Mouse (Mus musculus) gastrocnemius, postnatal 36 days (tissue): ENCODE data around the gene Myo1a. TPM values are rescaled to one million over a fixed set of nuclear protein-coding genes. Genes with fewer than 3 reads are reported as not detected.
A peak's percentile ranks its signal among the peaks of the same experiment; 100 is the strongest.

Source experiments
- DNase-seq, 2 experiments: peaks; one replicate each; pipeline ENCODE4 v3.0.0; 2022
- intact Hi-C: fragments of 180-260 bp; cut with DNase I; formaldehyde crosslinking; loops from one replicate; pipeline ENCODE4 v1.15.1; 2025
- total RNA-seq, 2 experiments: library from RNA; stranded (reverse); gene quantifications; 2 replicates each; pipeline ENCODE4 v1.2.3; 2021

The Myo1a gene
- total RNA-seq, 2 experiments from 2014 or later = 0.15 to 0.18 TPM

GRCm38 (mm10) chr10:127674046-127674655 lies 30.8 kb upstream of the Myo1a start:
- intact Hi-C loops = loop anchor here (10.0 kb wide), 1 partner anchor 341 kb away; the partner anchor contains the start of gene Prim1
- DNase-seq = no peak

GRCm38 (mm10) chr10:127674794-127675522 lies 30.0 kb upstream of the Myo1a start:
- intact Hi-C loops = loop anchor here (5.0 to 10.0 kb wide), 3 partner anchors 33 to 340 kb away; partner anchors contain the start of genes Prim1 and Stat6
- DNase-seq = peak in 1 of 2 experiments; percentile 85

DNA sequence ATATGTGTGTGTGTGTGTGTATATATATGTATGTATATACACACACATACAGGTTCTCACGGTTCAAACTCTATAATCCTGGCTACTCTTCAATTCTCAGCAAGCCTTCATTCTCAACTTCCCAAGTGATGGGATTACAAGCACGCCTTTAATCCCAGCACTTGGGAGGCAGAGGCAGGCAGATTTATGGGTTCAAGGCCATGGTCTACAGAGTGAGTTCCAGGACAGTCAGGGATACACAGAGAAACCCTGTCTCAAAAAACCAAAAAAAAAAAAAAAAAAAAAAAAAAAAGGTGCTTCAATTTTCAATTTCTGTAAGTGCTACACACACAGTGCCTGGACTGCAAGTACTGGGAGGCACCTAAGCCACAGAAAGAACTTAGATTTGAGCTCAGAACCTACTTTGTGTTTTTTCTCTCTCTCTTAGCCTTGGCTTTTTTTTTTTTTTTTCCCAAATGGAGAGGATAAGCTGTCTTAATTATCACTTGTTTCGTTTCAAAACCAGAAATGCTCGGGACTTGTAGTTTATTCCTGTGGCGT lies 29.0 kb upstream of the Myo1a start:
- intact Hi-C loops = loop anchor here (5.0 to 10.0 kb wide), 3 partner anchors 34 to 339 kb away; partner anchors contain the start of genes Prim1 and Stat6

DNA sequence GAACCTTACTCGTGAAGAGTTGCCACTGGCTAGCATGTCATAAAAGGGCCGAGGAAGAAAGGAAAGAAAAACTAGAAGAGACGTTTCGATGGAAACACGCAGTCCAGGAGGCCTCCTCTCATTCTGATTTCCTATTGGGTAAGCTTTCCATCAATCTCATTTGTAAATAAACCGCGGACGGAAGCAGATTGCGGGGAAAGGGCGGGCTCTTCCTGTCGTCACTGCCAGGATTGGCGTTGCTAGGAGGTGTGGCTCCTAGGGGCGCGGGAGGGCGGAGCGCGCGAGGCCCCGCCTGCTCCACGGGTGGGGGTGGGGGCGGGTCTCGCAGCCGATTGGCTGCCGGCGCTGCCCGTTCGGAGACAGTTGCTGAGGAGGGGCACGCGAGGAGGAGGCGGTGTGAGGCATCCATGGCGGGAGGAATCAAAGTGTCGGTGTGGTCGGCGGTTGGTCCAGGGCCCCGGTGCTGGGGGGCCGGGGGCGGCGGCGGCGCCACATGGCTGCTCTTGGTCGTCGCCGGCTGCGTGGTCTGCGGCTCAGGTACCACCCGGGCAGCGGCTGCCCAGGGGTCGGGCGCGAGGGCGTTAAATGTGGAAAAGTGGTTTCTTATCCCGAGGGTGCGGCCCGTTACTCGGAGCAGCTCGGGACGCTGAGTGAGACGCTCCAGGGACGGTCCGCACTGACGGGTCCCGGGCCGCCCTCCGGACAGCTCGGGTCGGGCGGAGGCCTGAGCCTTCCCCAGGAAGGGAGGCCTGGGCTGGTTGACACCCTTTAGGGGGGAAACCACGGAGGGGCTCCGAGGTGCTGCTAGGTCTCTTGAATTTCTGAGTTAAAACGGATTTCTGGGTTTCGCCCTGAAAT lies 28.1 kb upstream of the Myo1a start:
- intact Hi-C loops = loop anchor here (5.0 to 10.0 kb wide), 3 partner anchors 35 to 338 kb away; partner anchors contain the start of genes Prim1 and Stat6

More for the DNA sequence above, 29.0 kb upstream of the Myo1a start:
- no peak for DNase-seq

DNA sequence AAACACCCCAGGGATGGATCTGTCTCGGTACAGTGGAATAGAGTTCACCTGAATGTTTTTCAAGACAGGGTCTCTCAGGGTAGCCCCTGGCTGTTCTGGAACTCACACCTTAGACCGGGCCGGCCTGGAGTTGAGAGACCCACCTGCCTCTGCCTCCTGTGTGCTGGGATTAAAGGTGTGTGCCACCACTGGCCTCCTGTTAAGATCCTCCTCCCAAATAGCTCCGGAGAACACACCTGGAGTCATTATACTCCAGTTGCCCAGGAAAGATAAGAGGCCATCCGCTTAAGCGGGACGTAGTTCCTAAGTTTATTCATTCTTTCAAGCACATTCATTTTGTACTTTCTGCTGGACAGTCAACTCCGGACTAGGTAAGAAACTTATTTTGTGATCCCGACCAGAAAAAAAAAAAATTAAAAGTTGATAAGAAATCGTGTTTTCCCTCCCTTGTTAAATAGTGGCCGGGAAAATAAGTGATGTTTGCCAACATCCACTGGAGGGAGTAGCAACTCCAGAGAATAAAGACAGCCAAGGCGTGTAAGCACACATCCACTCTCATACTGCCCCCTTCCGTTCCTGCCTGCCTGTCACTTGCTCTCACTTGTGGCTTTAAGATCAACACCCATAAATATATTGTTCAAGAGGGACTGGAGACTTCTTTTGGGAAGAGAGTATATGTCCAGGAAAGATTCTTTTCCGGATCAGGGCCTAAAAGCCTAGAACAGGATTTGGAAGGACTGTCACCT lies 27.2 kb upstream of the Myo1a start:
- peak in 1 of 2 experiments; percentile 43 for DNase-seq
- intact Hi-C loops = loop anchor here (5.0 to 10.0 kb wide), 3 partner anchors 35 to 337 kb away; partner anchors contain the start of genes Prim1 and Stat6

More for the DNA sequence above, 28.1 kb upstream of the Myo1a start:
- DNase-seq = peak; percentile 81 to 90

GRCm38 (mm10) chr10:127679208-127679607 lies 25.8 kb upstream of the Myo1a start:
- DNase-seq = no peak
- intact Hi-C loops = loop anchor here (5.0 to 10.0 kb wide), 3 partner anchors 37 to 336 kb away; partner anchors contain the start of genes Prim1 and Stat6

- DNase-seq = no peak
- intact Hi-C loops = loop anchor here (5.0 to 10.0 kb wide), 3 partner anchors 38 to 335 kb away; partner anchors contain the start of genes Prim1 and Stat6
Measured at GRCm38 (mm10) chr10:127679881-127680280, 25.1 kb upstream of the Myo1a start.

GRCm38 (mm10) chr10:127682886-127683285 lies 22.1 kb upstream of the Myo1a start:
- DNase-seq = no peak
- intact Hi-C loops = no loop called here

DNA sequence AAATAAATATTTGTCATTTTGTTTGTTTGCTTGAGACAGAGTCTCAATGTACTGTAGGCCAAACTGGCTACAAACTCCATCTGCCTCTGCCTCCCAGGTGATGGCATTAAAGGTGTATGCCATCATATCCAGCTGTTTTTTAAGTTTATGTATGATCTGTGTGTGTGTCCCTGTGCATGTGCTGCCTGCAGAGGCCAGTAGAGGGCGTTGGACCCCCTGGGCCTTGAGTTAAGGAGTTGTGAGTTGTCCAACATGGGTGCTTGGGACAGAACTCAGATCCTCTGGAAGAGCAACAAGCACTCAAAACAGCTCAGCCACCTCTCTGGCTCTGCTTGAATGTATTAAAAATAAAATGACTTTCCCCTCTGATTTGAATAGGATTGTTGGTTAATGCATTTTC lies 13.9 kb upstream of the Myo1a start:
- intact Hi-C loops = loop anchor here (5.0 kb wide), 1 partner anchor 46 kb away; the partner anchor contains the start of gene Zbtb39
- DNase-seq = no peak

DNA sequence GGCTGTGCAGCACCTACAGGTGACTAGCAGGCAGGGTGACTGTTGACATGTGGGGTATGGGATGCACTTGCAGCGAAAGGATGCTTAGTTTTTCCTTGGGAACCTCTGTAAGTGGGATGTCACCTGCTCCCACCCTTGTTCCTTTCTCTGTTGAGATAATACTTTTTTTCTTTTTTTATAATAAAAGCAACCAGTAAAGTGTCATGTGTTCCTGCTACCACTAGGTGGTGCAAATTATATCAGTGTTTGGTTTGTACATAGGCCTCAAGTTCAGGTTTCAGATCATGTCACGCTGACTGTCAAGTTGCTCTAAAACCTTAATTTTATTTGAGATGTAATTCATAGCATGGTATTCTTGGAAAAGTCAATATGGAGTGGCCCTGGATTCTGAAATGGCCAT lies 10.3 kb upstream of the Myo1a start:
- intact Hi-C loops = loop anchor here (5.0 kb wide), 2 partner anchors 43 to 243 kb away; partner anchors contain the start of gene Zbtb39
- DNase-seq = no peak

- intact Hi-C loops = loop anchor here (5.0 kb wide), 1 partner anchor 242 kb away; no protein-coding TSS in a partner anchor
- no peak for DNase-seq
Measured at GRCm38 (mm10) chr10:127695775-127696174, 9.2 kb upstream of the Myo1a start.

DNA sequence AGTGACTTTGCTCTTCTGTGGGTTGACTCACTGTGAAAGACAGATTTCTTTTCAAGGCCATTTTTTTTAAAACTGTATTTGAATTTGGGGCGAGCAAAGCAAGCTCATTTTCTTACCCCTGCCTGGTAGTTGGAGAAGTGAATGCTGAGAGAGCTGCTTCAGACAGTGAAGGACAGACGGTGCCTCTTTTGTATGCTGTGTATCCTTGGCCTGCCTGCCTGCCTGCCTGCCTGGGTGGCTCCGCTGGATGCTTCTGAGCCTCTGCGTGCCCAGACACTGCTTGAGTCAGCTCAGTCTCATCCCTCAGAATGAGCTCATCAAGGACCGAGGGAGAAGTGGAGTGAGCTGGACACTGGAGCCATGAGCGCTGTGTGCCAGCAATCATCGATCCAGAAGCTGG lies 6.0 kb upstream of the Myo1a start:
- no peak for DNase-seq
- intact Hi-C loops = loop anchor here (5.0 kb wide), 1 partner anchor 238 kb away; no protein-coding TSS in a partner anchor

DNA sequence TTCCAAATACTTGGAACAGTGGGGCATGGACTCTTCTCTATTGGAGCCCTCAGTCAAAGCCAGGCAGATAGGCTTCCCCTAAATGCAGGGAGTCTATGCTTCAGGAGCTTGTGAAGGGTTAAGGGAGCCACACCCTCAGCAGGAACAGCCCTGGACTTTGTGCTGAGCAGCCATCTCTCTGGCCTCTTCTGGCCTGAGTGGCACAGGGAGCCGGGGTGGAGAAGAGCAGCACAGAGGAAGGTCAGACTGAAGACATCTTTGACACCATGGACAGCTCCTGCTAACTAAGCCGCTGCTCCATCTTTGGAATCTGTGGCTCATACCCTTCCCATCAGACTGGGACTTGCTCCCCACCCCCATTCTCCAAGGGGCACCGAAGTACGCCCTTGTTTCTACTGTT lies 1.7 kb upstream of the Myo1a start:
- intact Hi-C loops = no loop called here
- DNase-seq = no peak

GRCm38 (mm10) chr10:127704293-127704692 lies 677 bp upstream of the Myo1a start:
- DNase-seq = no peak
- intact Hi-C loops = no loop called here

DNA sequence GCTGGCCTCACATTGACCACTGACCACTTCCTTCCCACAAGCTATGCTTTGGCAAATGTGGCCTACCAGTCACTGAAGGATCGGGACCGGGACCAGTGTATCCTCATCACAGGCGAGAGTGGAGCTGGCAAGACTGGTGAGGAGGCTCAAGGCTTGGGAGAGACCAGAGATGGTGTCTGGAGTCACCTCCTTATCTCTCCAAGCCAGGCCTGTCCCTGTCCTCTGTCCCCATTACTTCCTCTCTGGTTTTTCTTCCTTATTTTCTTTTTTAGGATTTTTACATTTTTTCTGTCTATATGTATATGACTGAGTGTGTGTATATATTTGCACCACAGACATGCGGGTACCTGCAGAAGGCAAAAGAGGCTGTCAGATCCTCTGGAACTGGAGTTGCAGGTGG lies 813 bp downstream of the Myo1a start:
- intact Hi-C loops = no loop called here

GRCm38 (mm10) chr10:127707721-127708120 lies 2.8 kb downstream of the Myo1a start:
- no peak for DNase-seq
- intact Hi-C loops = no loop called here

More for the DNA sequence above, 813 bp downstream of the Myo1a start:
- no peak for DNase-seq

GRCm38 (mm10) chr10:127708850-127709370 lies 3.9 kb downstream of the Myo1a start:
- intact Hi-C loops = no loop called here
- no peak for DNase-seq

GRCm38 (mm10) chr10:127710331-127710730 lies 5.4 kb downstream of the Myo1a start:
- intact Hi-C loops = no loop called here
- no peak for DNase-seq

GRCm38 (mm10) chr10:127712736-127713135 lies 7.8 kb downstream of the Myo1a start:
- intact Hi-C loops = no loop called here
- DNase-seq = no peak
